Mouse (Mus musculus): Measurements from ENCODE around the gene 2010111I01Rik. TPM values are rescaled to one million over a fixed set of nuclear protein-coding genes. Genes with fewer than 3 reads are reported as not detected.

2010111I01Rik gene
- polyA plus RNA-seq, 1 experiment from 2014 or later: 31.8 TPM

GRCm38 (mm10) chr13:62929766-62930389 lies 34.8 kb upstream of the 2010111I01Rik start:
- Histone ChIP-seq H3K4me3 (ENCODE audit: low read depth, low read length) (no peak overlapping the region), H3K27me3 (ENCODE audit: control insufficient read depth, insufficient read depth, low read length) (no peaks in the 10 kb centered on the region), H3K27ac (ENCODE audit: low read depth, low read length) (no peak overlapping the region), H3K36me3 (ENCODE audit: control insufficient read depth, insufficient read depth, low read length) (no peaks in the 10 kb centered on the region), H3K4me2 (no peak overlapping the region), H3K4me1 (ENCODE audit: control insufficient read depth, insufficient read depth, low read length) (no peaks in the 10 kb centered on the region), H3K9ac (ENCODE audit: low read length) (no peak overlapping the region), H3K9me3 (ENCODE audit: control insufficient read depth, low read length) (no peaks in the 10 kb centered on the region)
- DNase-seq (ENCODE audit: low spot score, missing footprints): no peak
- no peak for ATAC-seq (ENCODE audit: low FRiP score)
- 86% methylated on average over 9 of the region's 9 CpGs for WGBS

GRCm38 (mm10) chr13:62932452-62932851 lies 32.2 kb upstream of the 2010111I01Rik start:
- Histone ChIP-seq H3K4me2 (no peak overlapping the region), H3K27me3 (ENCODE audit: control insufficient read depth, insufficient read depth, low read length) (no peaks in the 10 kb centered on the region), H3K9me3 (ENCODE audit: control insufficient read depth, low read length) (no peaks in the 10 kb centered on the region), H3K36me3 (ENCODE audit: control insufficient read depth, insufficient read depth, low read length) (no peaks in the 10 kb centered on the region), H3K4me3 (ENCODE audit: low read depth, low read length) (no peak overlapping the region), H3K4me1 (ENCODE audit: control insufficient read depth, insufficient read depth, low read length) (no peaks in the 10 kb centered on the region), H3K9ac (ENCODE audit: low read length) (no peak overlapping the region), H3K27ac (ENCODE audit: low read depth, low read length) (no peak overlapping the region)
- DNase-seq (ENCODE audit: low spot score, missing footprints) (no peak), ATAC-seq (ENCODE audit: low FRiP score) (no peak)
- WGBS: 63% methylated on average over 4 of the region's 4 CpGs

- H3K4me2 ChIP-seq: no peak overlapping the region
- no peaks in the 10 kb centered on the region for H3K4me1 ChIP-seq (ENCODE audit: control insufficient read depth, insufficient read depth, low read length)
- no peak for ATAC-seq (ENCODE audit: low FRiP score)
- 81% methylated on average over 3 of the region's 3 CpGs for WGBS
- H3K9me3 ChIP-seq (ENCODE audit: control insufficient read depth, low read length): no peaks in the 10 kb centered on the region
- H3K27ac ChIP-seq (ENCODE audit: low read depth, low read length): no peak overlapping the region
- no peaks in the 10 kb centered on the region for H3K27me3 ChIP-seq (ENCODE audit: control insufficient read depth, insufficient read depth, low read length)
- no peak overlapping the region for H3K9ac ChIP-seq (ENCODE audit: low read length)
- H3K36me3 ChIP-seq (ENCODE audit: control insufficient read depth, insufficient read depth, low read length): no peaks in the 10 kb centered on the region
- H3K4me3 ChIP-seq (ENCODE audit: low read depth, low read length): no peak overlapping the region
- no peak for DNase-seq (ENCODE audit: low spot score, missing footprints)
These were observed 25.3 kb upstream of the 2010111I01Rik start for GRCm38 (mm10) chr13:62939371-62939770.

- no peaks in the 10 kb centered on the region for H3K36me3 ChIP-seq (ENCODE audit: control insufficient read depth, insufficient read depth, low read length)
- H3K4me3 ChIP-seq (ENCODE audit: low read depth, low read length): no peak overlapping the region
- no peaks in the 10 kb centered on the region for H3K9me3 ChIP-seq (ENCODE audit: control insufficient read depth, low read length)
- no peaks in the 10 kb centered on the region for H3K27me3 ChIP-seq (ENCODE audit: control insufficient read depth, insufficient read depth, low read length)
- DNase-seq (ENCODE audit: low spot score, missing footprints) (no peak), ATAC-seq (ENCODE audit: low FRiP score) (no peak)
- H3K9ac ChIP-seq (ENCODE audit: low read length): no peak overlapping the region
- no peak overlapping the region for H3K4me2 ChIP-seq
- H3K27ac ChIP-seq (ENCODE audit: low read depth, low read length): no peak overlapping the region
- 92% methylated on average over 4 of the region's 4 CpGs for WGBS
- H3K4me1 ChIP-seq (ENCODE audit: control insufficient read depth, insufficient read depth, low read length): no peaks in the 10 kb centered on the region
These were observed 24.9 kb upstream of the 2010111I01Rik start for GRCm38 (mm10) chr13:62939797-62940196.

- no peak for ATAC-seq (ENCODE audit: low FRiP score)
- no peak overlapping the region for H3K4me3 ChIP-seq (ENCODE audit: low read depth, low read length)
These were observed 24.0 kb upstream of the 2010111I01Rik start for GRCm38 (mm10) chr13:62940721-62941120.

GRCm38 (mm10) chr13:62941341-62942005 lies 23.2 kb upstream of the 2010111I01Rik start:
- H3K4me1 ChIP-seq (ENCODE audit: control insufficient read depth, insufficient read depth, low read length): no peaks in the 10 kb centered on the region
- no peaks in the 10 kb centered on the region for H3K9me3 ChIP-seq (ENCODE audit: control insufficient read depth, low read length)
- DNase-seq (ENCODE audit: low spot score, missing footprints): no peak
- no peak overlapping the region for H3K4me2 ChIP-seq
- H3K27me3 ChIP-seq (ENCODE audit: control insufficient read depth, insufficient read depth, low read length): no peaks in the 10 kb centered on the region
- WGBS: 86% methylated on average over 17 of the region's 17 CpGs
- no peak for ATAC-seq (ENCODE audit: low FRiP score)
- no peak overlapping the region for H3K4me3 ChIP-seq (ENCODE audit: low read depth, low read length)
- H3K27ac ChIP-seq (ENCODE audit: low read depth, low read length): no peak overlapping the region
- H3K36me3 ChIP-seq (ENCODE audit: control insufficient read depth, insufficient read depth, low read length): no peaks in the 10 kb centered on the region
- no peak overlapping the region for H3K9ac ChIP-seq (ENCODE audit: low read length)

More at GRCm38 (mm10) chr13:62940721-62941120, 24.0 kb upstream of the 2010111I01Rik start:
- H3K4me1 ChIP-seq (ENCODE audit: control insufficient read depth, insufficient read depth, low read length): no peaks in the 10 kb centered on the region
- no peaks in the 10 kb centered on the region for H3K9me3 ChIP-seq (ENCODE audit: control insufficient read depth, low read length)
- H3K36me3 ChIP-seq (ENCODE audit: control insufficient read depth, insufficient read depth, low read length): no peaks in the 10 kb centered on the region
- 86% methylated on average over 4 of the region's 4 CpGs for WGBS
- no peaks in the 10 kb centered on the region for H3K27me3 ChIP-seq (ENCODE audit: control insufficient read depth, insufficient read depth, low read length)
- DNase-seq (ENCODE audit: low spot score, missing footprints): no peak
- no peak overlapping the region for H3K9ac ChIP-seq (ENCODE audit: low read length)
- H3K4me2 ChIP-seq: no peak overlapping the region
- H3K27ac ChIP-seq (ENCODE audit: low read depth, low read length): no peak overlapping the region

- H3K27me3 ChIP-seq (ENCODE audit: control insufficient read depth, insufficient read depth, low read length): no peaks in the 10 kb centered on the region
- 82% methylated on average over 7 of the region's 7 CpGs for WGBS
- no peak overlapping the region for H3K9ac ChIP-seq (ENCODE audit: low read length)
- no peak for DNase-seq (ENCODE audit: low spot score, missing footprints)
- no peaks in the 10 kb centered on the region for H3K4me1 ChIP-seq (ENCODE audit: control insufficient read depth, insufficient read depth, low read length)
- ATAC-seq (ENCODE audit: low FRiP score): no peak
- no peak overlapping the region for H3K4me2 ChIP-seq
- H3K9me3 ChIP-seq (ENCODE audit: control insufficient read depth, low read length): no peaks in the 10 kb centered on the region
- H3K4me3 ChIP-seq (ENCODE audit: low read depth, low read length): no peak overlapping the region
- no peak overlapping the region for H3K27ac ChIP-seq (ENCODE audit: low read depth, low read length)
- H3K36me3 ChIP-seq (ENCODE audit: control insufficient read depth, insufficient read depth, low read length): no peaks in the 10 kb centered on the region
These were observed 21.3 kb upstream of the 2010111I01Rik start for GRCm38 (mm10) chr13:62943274-62943830.

- Histone ChIP-seq H3K27ac (ENCODE audit: low read depth, low read length) (no peak overlapping the region), H3K4me3 (ENCODE audit: low read depth, low read length) (no peak overlapping the region), H3K9me3 (ENCODE audit: control insufficient read depth, low read length) (no peaks in the 10 kb centered on the region), H3K9ac (ENCODE audit: low read length) (no peak overlapping the region), H3K4me1 (ENCODE audit: control insufficient read depth, insufficient read depth, low read length) (no peaks in the 10 kb centered on the region), H3K4me2 (no peak overlapping the region), H3K27me3 (ENCODE audit: control insufficient read depth, insufficient read depth, low read length) (no peaks in the 10 kb centered on the region), H3K36me3 (ENCODE audit: control insufficient read depth, insufficient read depth, low read length) (no peaks in the 10 kb centered on the region)
- DNase-seq (ENCODE audit: low spot score, missing footprints): no peak
- 85% methylated on average over 6 of the region's 6 CpGs for WGBS
- ATAC-seq (ENCODE audit: low FRiP score): no peak
These were observed 20.6 kb upstream of the 2010111I01Rik start for GRCm38 (mm10) chr13:62944109-62944508.

GRCm38 (mm10) chr13:62949560-62950188 lies 15.0 kb upstream of the 2010111I01Rik start:
- Histone ChIP-seq H3K4me3 (ENCODE audit: low read depth, low read length) (no peak overlapping the region), H3K9me3 (ENCODE audit: control insufficient read depth, low read length) (no peaks in the 10 kb centered on the region), H3K36me3 (ENCODE audit: control insufficient read depth, insufficient read depth, low read length) (no peaks in the 10 kb centered on the region), H3K9ac (ENCODE audit: low read length) (no peak overlapping the region), H3K4me1 (ENCODE audit: control insufficient read depth, insufficient read depth, low read length) (no peaks in the 10 kb centered on the region), H3K4me2 (no peak overlapping the region), H3K27ac (ENCODE audit: low read depth, low read length) (no peak overlapping the region), H3K27me3 (ENCODE audit: control insufficient read depth, insufficient read depth, low read length) (no peaks in the 10 kb centered on the region)
- 69% methylated on average over 4 of the region's 4 CpGs for WGBS
- no peak for ATAC-seq (ENCODE audit: low FRiP score)
- no peak for DNase-seq (ENCODE audit: low spot score, missing footprints)
